Mouse (Mus musculus) CH12.LX (cell line): Measurements from ENCODE around the gene Mgrn1. TPM values are rescaled to one million over a fixed set of nuclear protein-coding genes. Genes with fewer than 3 reads are reported as not detected.

Experiments used
- DNase-seq: peaks from one replicate; pipeline ENCODE4 v3.0.0-alpha.2; 2013; ENCODE audit errors: extremely low read depth
- H3K27ac ChIP-seq: 2 replicates; pipeline ENCODE4 v1.5.1; 2012; ENCODE audit warnings: low read depth, mild to moderate bottlenecking, control low read depth, moderate library complexity; ENCODE audit not compliant: insufficient read depth
- H3K27me3 ChIP-seq: replicated peaks from 2 replicates; pipeline ENCODE3; 2012; ENCODE audit warnings: inconsistent platforms
- H3K36me3 ChIP-seq, 2 experiments: replicated peaks in 1 of 2; 2 replicates each; pipeline versions ENCODE3 to v1.6.1; 2012; ENCODE audit warnings: inconsistent platforms in 1 of 2, low read length in 1 of 2, mild to moderate bottlenecking in 1 of 2, mixed read lengths in 1 of 2, moderate library complexity in 1 of 2; ENCODE audit not compliant: control insufficient read depth in 1 of 2, insufficient read depth in 1 of 2
- H3K4me1 ChIP-seq, 2 experiments: 2 replicates each; pipeline ENCODE4 v1.6.1; 2012; ENCODE audit warnings: inconsistent platforms in 1 of 2, moderate library complexity in 1 of 2; ENCODE audit not compliant: insufficient read depth in 2 of 2, control insufficient read depth in 1 of 2
- H3K4me2 ChIP-seq: 2 replicates; pipeline ENCODE4 v1.6.1; 2012; ENCODE audit warnings: low read depth, mild to moderate bottlenecking, control low read depth; ENCODE audit not compliant: poor library complexity, insufficient read depth, severe bottlenecking
- H3K4me3 ChIP-seq, 3 experiments: fragments of 150-350 bp in 1 of 3; sonication (generic) in 1 of 3; replicated peaks in 1 of 3; 2 replicates each; pipeline versions ENCODE3 to v1.5.1; 2011 to 2012; ENCODE audit warnings: low read depth in 2 of 3, low read length in 2 of 3, mild to moderate bottlenecking in 2 of 3, moderate library complexity in 2 of 3, control low read depth in 1 of 3, improper control_type of control experiment in 1 of 3, inconsistent platforms in 1 of 3, mixed read lengths in 1 of 3; ENCODE audit not compliant: poor library complexity in 1 of 3
- H3K79me2 ChIP-seq: replicated peaks from 2 replicates; pipeline ENCODE4 v1.6.1; 2012; ENCODE audit warnings: mild to moderate bottlenecking, moderate library complexity; ENCODE audit not compliant: control insufficient read depth, poor library complexity, insufficient read depth, severe bottlenecking; ENCODE audit errors: extremely low read depth
- H3K9ac ChIP-seq: 2 replicates; pipeline ENCODE4 v1.6.1; 2012; ENCODE audit warnings: low read depth, mild to moderate bottlenecking, control low read depth, moderate library complexity; ENCODE audit not compliant: insufficient read depth
- H3K9me3 ChIP-seq: replicated peaks from 2 replicates; pipeline ENCODE3; 2012; ENCODE audit warnings: low read length, inconsistent platforms, mixed read lengths
- CHD2 ChIP-seq: IDR thresholded peaks from 2 replicates; pipeline ENCODE4 v1.6.1; 2011; ENCODE audit warnings: low read length, improper control_type of control experiment
- E2F4 ChIP-seq: IDR thresholded peaks from 2 replicates; pipeline ENCODE4 v1.6.1; 2011; ENCODE audit warnings: low read depth, low read length, improper control_type of control experiment; ENCODE audit not compliant: insufficient replicate concordance
- EP300 ChIP-seq: IDR thresholded peaks from 2 replicates; pipeline ENCODE4 v1.6.1; 2011; ENCODE audit warnings: low read length, improper control_type of control experiment
- ETS1 ChIP-seq: conservative IDR thresholded peaks from 2 replicates; pipeline ENCODE4 v1.6.1; 2012; ENCODE audit warnings: low read depth, mild to moderate bottlenecking, inconsistent platforms, low read length, improper control_type of control experiment, moderate library complexity
- GABPA ChIP-seq: IDR thresholded peaks from 2 replicates; pipeline ENCODE4 v1.6.1; 2012; ENCODE audit warnings: low read depth, low read length, improper control_type of control experiment, inconsistent platforms; ENCODE audit not compliant: insufficient replicate concordance
- JUN ChIP-seq: IDR thresholded peaks from 2 replicates; pipeline ENCODE4 v1.6.1; 2011; ENCODE audit warnings: low read depth, mild to moderate bottlenecking, low read length, improper control_type of control experiment, moderate library complexity; ENCODE audit not compliant: insufficient read depth
- KAT2A ChIP-seq: IDR thresholded peaks from 2 replicates; pipeline ENCODE4 v1.6.1; 2012; ENCODE audit warnings: low read length, improper control_type of control experiment, inconsistent platforms; ENCODE audit not compliant: insufficient replicate concordance
- MAZ ChIP-seq: IDR thresholded peaks from 2 replicates; pipeline ENCODE4 v1.6.1; 2012; ENCODE audit warnings: low read depth, mild to moderate bottlenecking, inconsistent platforms, low read length, improper control_type of control experiment, moderate library complexity
- NELFE ChIP-seq: IDR thresholded peaks from 2 replicates; pipeline ENCODE4 v1.6.1; 2011; ENCODE audit warnings: low read depth, low read length, improper control_type of control experiment
- PAX5 ChIP-seq: IDR thresholded peaks from 2 replicates; pipeline ENCODE4 v1.6.1; 2012; ENCODE audit warnings: low read length, inconsistent platforms, mixed read lengths
- POLR2A ChIP-seq: IDR thresholded peaks from 2 replicates; pipeline ENCODE4 v1.6.1; 2011; ENCODE audit warnings: low read depth, mild to moderate bottlenecking, improper control_type of control experiment, low read length
- RCOR1 ChIP-seq: conservative IDR thresholded peaks from 2 replicates; pipeline ENCODE4 v1.6.1; 2012; ENCODE audit warnings: low read depth, mild to moderate bottlenecking, inconsistent platforms, low read length, improper control_type of control experiment
- UBTF ChIP-seq: IDR thresholded peaks from 2 replicates; pipeline ENCODE4 v1.6.1; 2012; ENCODE audit warnings: low read depth, mild to moderate bottlenecking, inconsistent platforms, low read length, improper control_type of control experiment, moderate library complexity
- USF2 ChIP-seq: conservative IDR thresholded peaks from 2 replicates; pipeline ENCODE4 v1.6.1; 2011; ENCODE audit warnings: low read depth, low read length, improper control_type of control experiment
- ZNF384 ChIP-seq: IDR thresholded peaks from 2 replicates; pipeline ENCODE4 v1.6.1; 2012; ENCODE audit warnings: low read depth, low read length, improper control_type of control experiment, inconsistent platforms
- dilution Hi-C: fragments of 300-500 bp; cut with MboI; formaldehyde crosslinking; loops from 2 replicates; pipeline ENCODE4 v1.14.3; 2020; ENCODE audit warnings: low sequenced_read_pairs; ENCODE audit not compliant: extremely low pct_unique_long_range_greater_than_20kb, extremely low pct_ligation_motif_present
- in situ Hi-C: fragments of 300-500 bp; cut with MboI; formaldehyde crosslinking; loops from 3 replicates; pipeline ENCODE4 v1.14.3; 2019; ENCODE audit warnings: low sequenced_read_pairs, low pct_ligation_motif_present, low pct_unique_long_range_greater_than_20kb, mixed read lengths
- polyA plus RNA-seq: library from polyadenylated mRNA; unstranded; fragments of >175 nt; gene quantifications from 2 replicates; pipeline ENCODE4 v1.2.1, GENCODE M21; 2012; ENCODE audit warnings: low read depth; ENCODE audit not compliant: insufficient read length
- total RNA-seq, 2 experiments: library from RNA; depleted of rRNA; stranded (reverse); fragments of 300-350 nt in 1 of 2; fragments of >200 nt in 1 of 2; gene quantifications; 2 replicates each; pipeline ENCODE4 v1.2.3; 2012 to 2014

The Mgrn1 gene
- total and polyA plus RNA-seq, 3 experiments: 11.7 to 16.9 (median 12.9) TPM

DNA sequence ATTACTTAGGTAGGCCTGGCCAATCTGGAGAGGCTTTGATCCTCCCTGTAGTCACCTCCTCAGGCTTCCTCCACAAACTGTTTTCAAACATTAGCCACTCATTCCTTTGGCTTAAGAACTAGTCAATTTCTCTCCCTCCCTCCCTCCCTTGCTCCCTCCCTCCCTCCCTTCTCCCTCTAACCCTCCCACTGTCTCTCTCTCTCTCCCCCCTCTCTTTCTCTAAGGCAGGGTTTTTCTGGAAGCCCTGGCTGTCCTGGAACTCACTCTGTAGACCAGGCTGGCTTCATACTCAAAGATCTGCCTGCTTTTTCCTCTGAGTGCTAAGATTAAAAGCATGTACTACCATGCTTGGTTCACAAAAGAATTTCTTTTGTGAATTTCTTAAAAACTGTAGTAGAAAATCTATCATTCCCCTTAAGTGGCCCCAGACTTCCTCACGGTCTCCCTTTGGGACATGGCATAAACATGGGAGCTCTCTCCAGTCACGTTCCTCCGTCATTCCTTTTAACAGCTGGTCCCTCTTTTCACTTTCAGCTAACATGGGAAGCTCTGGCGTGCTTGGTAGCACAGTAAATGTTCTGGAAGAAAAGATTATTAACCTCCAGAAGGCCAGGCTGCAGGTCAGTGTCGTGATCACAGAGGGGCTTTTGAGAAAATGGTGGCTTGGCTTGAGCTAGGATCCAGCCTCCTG is 35.0 kb upstream of the Mgrn1 start:
- peaks cover 13 to 23% of the 10 kb centered on the region in 2 experiments for H3K4me1 ChIP-seq
- no peaks in the 10 kb centered on the region for H3K27me3 ChIP-seq
- H3K9ac ChIP-seq: no peak overlapping the region
- TF ChIP-seq MAZ: no peak
- TF ChIP-seq, all 38 proteins: peak for 0
- H3K9me3 ChIP-seq: no peaks in the 10 kb centered on the region
- no peak overlapping the region for H3K4me2 ChIP-seq
- H3K36me3 ChIP-seq: no peaks in the 10 kb centered on the region
- DNase-seq: no peak
- H3K4me3 ChIP-seq: no peak overlapping the region
- in situ Hi-C loops: loop anchor here (25.0 kb wide), 1 partner anchor 89 kb away; no protein-coding TSS in a partner anchor
- no peaks in the 10 kb centered on the region for H3K79me2 ChIP-seq
- dilution Hi-C loops: no loop called here
- no peak overlapping the region for H3K27ac ChIP-seq

DNA sequence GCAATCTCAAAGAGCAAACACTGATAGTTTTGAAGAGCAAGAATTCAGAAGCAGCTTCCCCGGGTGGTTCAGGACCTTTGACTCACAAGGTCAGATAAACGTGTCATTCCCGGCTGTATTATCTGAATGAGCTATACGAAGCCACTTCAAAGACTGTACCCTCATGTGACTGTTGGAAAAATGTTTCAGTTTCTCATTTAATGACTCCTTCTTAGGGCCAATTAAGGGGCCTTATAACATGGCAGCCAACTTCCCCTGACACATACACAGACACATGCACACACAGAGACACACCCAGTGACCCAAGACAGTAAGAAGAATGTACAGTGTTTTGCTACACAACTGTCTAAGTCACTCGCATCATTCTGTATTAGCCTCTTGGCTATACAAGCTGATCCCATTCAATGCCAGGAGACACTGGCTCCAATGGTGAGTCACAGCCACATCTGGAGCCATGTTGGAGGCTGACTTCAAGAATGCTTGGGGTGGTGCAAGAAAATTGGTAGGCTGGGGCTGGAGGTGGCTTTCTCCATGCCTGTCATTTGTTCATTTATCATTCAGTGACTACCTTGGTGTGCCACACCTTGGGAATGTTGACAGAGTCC is 30.9 kb upstream of the Mgrn1 start:
- Histone ChIP-seq H3K79me2 (no peaks in the 10 kb centered on the region), H3K9me3 (no peaks in the 10 kb centered on the region), H3K4me2 (no peak overlapping the region), H3K27me3 (no peaks in the 10 kb centered on the region), H3K4me1 (no peaks in the 10 kb centered on the region), H3K36me3 (no peaks in the 10 kb centered on the region), H3K9ac (no peak overlapping the region), H3K4me3 (no peak overlapping the region), H3K27ac (no peak overlapping the region)
- DNase-seq: no peak
- TF ChIP-seq JUN: no peak
- TF ChIP-seq PAX5: no peak
- TF ChIP-seq E2F4: no peak
- TF ChIP-seq USF2: no peak
- no peak for TF ChIP-seq UBTF
- no peak for TF ChIP-seq RCOR1
- no peak for TF ChIP-seq KAT2A
- no peak for TF ChIP-seq NELFE
- no peak for TF ChIP-seq ZNF384
- TF ChIP-seq POLR2A: no peak
- no peak for TF ChIP-seq GABPA
- TF ChIP-seq ETS1: no peak
- TF ChIP-seq EP300: no peak
- no peak for TF ChIP-seq CHD2
- dilution Hi-C loops (no loop called here), in situ Hi-C loops (loop anchor here (25.0 kb wide), 1 partner anchor 93 kb away; no protein-coding TSS in a partner anchor)
